Mouse (Mus musculus): Measurements from ENCODE around the gene Ctss.

- TF ChIP-seq CTCF (IDR thresholded peaks at IDR 0.05; ENCODE audit: borderline replicate concordance, insufficient read depth, low read length) (no peak), POLR2A (IDR thresholded peaks at IDR 0.05; ENCODE audit: low read depth, low read length) (no peak)
Observed at GRCm38 (mm10) chr3:95598734-95599133, 72.1 kb downstream of the Ctss start.

Data from embryonic fibroblast, embryonic 13.5 days (primary cell).